Mouse (Mus musculus): Measurements from ENCODE around the gene Lin7c.
"Not testable (repeated sequence)": the region's sequence is repeated elsewhere in the genome, so short reads cannot be mapped to it uniquely, and the experiment has no call there.

The Lin7c gene

DNA sequence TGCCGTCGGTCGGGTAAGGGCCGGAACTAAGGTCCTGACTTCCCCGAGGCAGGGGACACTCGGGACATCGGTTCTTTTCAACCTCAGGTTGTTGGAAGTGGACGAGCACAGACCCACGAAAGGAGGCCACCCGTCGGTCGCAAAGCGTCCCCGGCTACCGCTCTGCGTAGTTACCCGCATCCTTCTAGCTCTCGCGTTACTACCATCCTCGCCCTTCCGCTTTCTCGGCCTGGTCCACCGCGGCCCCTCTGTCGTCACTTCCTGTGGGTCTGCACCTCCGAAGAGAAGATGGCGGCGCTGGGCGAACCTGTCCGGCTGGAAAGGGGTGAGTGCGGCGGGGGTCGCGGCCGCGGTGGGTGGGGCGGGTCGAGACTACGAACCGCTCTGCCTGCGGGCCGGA, at the start of gene Lin7c:
Gene Lin7c (plus strand): TSS at position 257 of the 400 bp plus-strand sequence.
- peak; percentile 80 to 88 for DNase-seq (ENCODE audit: low spot score in 2 of 2)

DNA sequence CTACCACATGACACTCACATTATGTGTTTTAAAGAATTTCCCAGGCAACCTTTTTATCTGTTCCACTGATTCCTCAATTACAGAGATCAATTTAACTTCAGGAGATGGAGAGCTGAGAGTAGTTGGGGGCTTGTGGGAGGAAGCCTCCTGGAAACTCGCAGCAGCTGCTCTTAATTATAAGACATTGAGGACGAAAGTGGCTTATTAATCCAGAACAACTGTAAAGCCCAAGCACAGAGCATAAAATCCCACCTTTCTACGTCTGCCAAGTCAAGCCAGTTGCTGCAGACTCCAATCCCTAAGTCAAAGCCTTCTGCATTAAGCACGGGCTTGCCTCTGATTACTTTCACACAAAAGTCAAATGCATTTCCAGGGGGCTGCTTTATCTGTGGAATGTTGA, 44.3 kb upstream of the Lin7c start:
- no peak for DNase-seq (ENCODE audit: low spot score in 2 of 2)

- DNase-seq (ENCODE audit: low spot score in 2 of 2), result no peak
These were observed 42.3 kb upstream of the Lin7c start for GRCm38 (mm10) chr2:109848305-109848704.

DNA sequence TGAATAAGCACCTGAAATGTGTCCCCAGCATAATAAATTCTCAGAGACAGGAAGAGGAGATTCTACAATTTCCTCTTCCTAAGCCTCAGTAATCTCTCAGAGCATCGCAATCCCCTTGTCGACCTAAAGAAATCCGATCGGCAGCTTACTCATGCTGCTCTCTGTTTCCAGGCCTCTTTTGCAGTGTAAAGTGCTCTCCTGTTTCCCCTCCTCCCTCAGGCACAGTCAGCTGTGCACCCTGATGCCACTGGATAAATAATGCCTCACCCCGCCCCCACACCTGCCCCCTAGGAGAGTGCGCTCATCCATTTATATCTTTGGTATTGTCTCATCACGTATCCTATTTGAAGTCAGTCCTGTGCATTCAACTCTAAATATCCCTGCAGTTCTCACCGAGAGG, 41.9 kb upstream of the Lin7c start:
- no peak for DNase-seq (ENCODE audit: low spot score in 2 of 2)

- DNase-seq (ENCODE audit: low spot score in 2 of 2), result no peak
These were observed 35.1 kb upstream of the Lin7c start for GRCm38 (mm10) chr2:109855601-109856000.

GRCm38 (mm10) chr2:109859671-109860070, 31.0 kb upstream of the Lin7c start:
- no peak for DNase-seq (ENCODE audit: low spot score in 2 of 2)

- no peak for DNase-seq (ENCODE audit: low spot score in 2 of 2)
These were observed 29.8 kb upstream of the Lin7c start for GRCm38 (mm10) chr2:109860832-109861231.

- DNase-seq (ENCODE audit: low spot score in 2 of 2), result not testable (repeated sequence)
These were observed 11.2 kb upstream of the Lin7c start for GRCm38 (mm10) chr2:109879429-109879828.

GRCm38 (mm10) chr2:109881111-109881510, 9.5 kb upstream of the Lin7c start:
- DNase-seq (ENCODE audit: low spot score in 2 of 2), result no peak

- no peak for DNase-seq (ENCODE audit: low spot score in 2 of 2)
These were observed 9.0 kb upstream of the Lin7c start for GRCm38 (mm10) chr2:109881625-109882024.

DNA sequence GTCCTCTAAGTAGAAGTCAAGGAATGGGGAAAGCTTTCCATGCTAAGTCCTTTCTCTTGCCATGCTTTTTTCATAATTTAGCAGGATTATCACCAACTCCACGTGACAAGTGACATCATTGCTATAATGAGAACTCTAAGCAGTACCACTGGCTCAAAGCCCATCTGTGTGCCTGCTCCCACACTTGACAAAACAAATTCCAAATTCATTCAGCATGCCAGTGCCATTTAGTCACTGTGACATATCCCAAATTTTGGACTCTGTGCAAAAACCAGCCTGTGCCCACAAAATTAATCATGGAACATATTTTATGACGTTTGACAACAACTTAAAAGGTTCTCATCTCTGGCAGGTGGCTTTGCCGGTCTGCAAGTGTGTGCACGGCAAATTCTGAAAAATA, 6.5 kb upstream of the Lin7c start:
- no peak for DNase-seq (ENCODE audit: low spot score in 2 of 2)

GRCm38 (mm10) chr2:109884507-109884906, 6.1 kb upstream of the Lin7c start:
- no peak for DNase-seq (ENCODE audit: low spot score in 2 of 2)

DNA sequence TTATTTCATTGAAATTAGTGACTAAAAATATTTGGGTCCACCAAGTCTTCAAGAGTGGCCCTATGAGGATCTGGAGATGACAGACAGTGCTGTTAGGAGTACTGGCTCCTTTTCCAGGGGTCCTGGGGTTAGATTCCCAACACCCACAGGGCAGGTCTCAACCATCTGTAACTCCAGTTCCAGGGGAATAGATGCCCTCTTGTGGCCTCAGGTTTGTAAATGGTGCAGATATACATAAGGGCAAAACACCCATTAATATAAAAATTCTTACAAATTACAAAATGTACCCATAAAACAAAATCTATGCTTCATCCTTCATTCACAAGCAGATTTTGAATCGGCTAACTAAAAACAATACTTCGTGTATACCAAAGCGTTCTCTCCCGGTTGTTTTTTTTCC, 585 bp upstream of the Lin7c start:
- no peak for DNase-seq (ENCODE audit: low spot score in 2 of 2)

GRCm38 (mm10) chr2:109891031-109891430, 378 bp downstream of the Lin7c start:
- DNase-seq (ENCODE audit: low spot score in 2 of 2), result no peak

GRCm38 (mm10) chr2:109891471-109891870, 818 bp downstream of the Lin7c start:
- no peak for DNase-seq (ENCODE audit: low spot score in 2 of 2)

- DNase-seq (ENCODE audit: low spot score in 2 of 2), result no peak
These were observed 5.7 kb downstream of the Lin7c start for GRCm38 (mm10) chr2:109896311-109896710.

GRCm38 (mm10) chr2:109902869-109903268, 12.2 kb downstream of the Lin7c start:
- no peak for DNase-seq (ENCODE audit: low spot score in 2 of 2)

DNA sequence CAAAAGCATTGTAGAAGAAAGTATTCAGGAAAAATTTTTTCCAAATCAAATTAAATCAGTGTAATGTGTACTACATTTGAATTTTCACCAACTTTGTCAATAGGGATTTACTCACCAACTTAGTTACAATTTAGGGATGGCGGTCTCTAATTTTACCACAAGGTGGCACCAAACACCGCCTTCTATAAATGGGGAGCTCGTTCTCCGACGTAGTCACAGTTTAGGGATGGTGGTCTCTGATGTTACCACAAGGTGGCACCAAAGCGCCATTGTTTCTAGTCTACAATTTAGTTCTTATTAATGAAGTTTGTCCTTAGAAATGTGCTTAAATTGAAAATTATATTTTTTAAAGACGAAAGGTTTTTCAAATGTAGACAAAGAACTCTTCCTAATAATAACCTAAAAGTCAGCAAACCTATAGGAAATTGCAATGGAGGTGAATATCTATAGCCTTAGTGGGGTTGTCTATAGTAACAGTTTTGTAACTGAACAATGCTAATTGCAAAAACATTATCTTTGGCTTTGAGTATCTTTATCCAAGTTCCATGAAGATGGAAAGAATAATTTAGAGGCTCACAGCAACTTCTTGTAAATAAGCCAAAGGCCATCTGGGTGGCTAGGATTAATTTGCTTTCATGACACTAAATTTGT, 13.6 kb downstream of the Lin7c start:
- DNase-seq (ENCODE audit: low spot score in 2 of 2), result peak; percentile 81 to 92

- no peak for DNase-seq (ENCODE audit: low spot score in 2 of 2)
These were observed 18.5 kb downstream of the Lin7c start for GRCm38 (mm10) chr2:109909122-109909521.

GRCm38 (mm10) chr2:109912216-109912615, 21.6 kb downstream of the Lin7c start:
- DNase-seq (ENCODE audit: low spot score in 2 of 2), result no peak

DNA sequence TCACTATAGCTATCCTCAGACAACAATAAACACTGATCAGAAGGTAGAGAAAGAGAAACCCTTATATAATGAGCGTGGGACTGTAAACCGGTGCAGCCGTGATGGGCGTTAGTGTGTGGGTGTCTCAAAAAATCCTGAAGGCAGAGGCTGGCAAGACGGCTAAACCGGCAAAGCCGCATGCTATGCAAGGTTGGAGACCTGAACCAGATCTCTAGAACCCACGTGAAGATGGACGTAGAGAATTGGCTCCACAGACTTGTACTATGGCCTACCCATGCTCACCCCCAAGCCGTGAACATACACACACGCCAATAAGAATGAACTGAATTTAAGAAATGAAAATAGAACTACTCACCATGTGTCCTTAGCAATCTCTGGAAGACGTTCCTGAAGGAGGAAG, 22.1 kb downstream of the Lin7c start:
- no peak for DNase-seq (ENCODE audit: low spot score in 2 of 2)

DNA sequence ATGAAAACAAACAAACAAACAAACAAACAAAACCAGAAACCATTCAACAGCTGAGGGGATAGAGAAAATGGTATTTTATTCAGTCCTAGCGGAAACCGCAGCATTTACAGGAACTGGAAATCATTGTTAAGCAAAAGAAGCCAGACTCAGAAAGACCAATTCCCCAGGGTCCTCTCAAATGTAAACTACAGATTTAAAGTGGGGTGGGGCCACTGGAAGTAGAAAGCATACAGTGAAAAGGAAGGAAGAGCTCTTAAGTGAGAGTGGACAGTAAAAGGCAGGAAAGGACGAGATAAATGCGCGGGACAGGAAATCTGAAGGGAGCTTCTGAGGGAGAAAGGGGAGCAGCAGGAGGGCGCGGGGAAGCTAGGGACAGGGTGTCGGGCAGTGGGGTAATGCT, 22.6 kb downstream of the Lin7c start:
- no peak for DNase-seq (ENCODE audit: low spot score in 2 of 2)

DNA sequence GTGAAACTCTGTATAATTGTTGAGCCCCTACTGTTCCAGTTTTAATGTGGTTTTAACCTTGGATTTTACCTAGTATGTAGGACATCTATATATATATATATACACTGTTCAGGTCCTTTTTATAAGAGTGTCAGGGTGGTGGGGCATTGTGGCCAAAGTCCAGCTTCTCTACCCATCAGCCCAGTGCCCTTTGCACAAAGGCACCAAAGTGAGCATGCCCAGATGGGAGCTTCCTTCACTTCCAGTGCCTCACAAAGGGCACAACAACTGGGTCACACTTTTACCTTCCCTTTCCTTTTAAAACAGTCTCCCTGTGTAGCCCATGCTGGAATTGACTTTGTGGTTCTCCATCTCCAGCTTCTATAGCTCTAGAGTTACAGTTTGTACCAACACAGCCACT, 23.9 kb downstream of the Lin7c start:
- no peak for DNase-seq (ENCODE audit: low spot score in 2 of 2)

- no peak for DNase-seq (ENCODE audit: low spot score in 2 of 2)
These were observed 26.3 kb downstream of the Lin7c start for GRCm38 (mm10) chr2:109916782-109917495.
